Mouse (Mus musculus): ENCODE measurements around the gene Camk2d. TPM values are rescaled to one million over a fixed set of nuclear protein-coding genes. Genes with fewer than 3 reads are reported as not detected.
A peak's percentile ranks its signal among the peaks of the same experiment; 100 is the strongest.

Camk2d gene
- total and polyA plus RNA-seq, 3 experiments: 66.1 to 80.4 (median 77.3) TPM

GRCm38 (mm10) chr3:126661920-126662319, 65.8 kb downstream of the Camk2d start (continued):
- TF ChIP-seq GABPA (IDR thresholded peaks at IDR 0.05; ENCODE audit: insufficient replicate concordance, low read depth, low read length): no peak
- no peak for TF ChIP-seq TCF12 (IDR thresholded peaks at IDR 0.05; ENCODE audit: low read depth, low read length)
- 0 out of 2 replicates have a peak, but pooled peaks have one; percentile 45 for TF ChIP-seq MEF2A (IDR thresholded peaks at IDR 0.05; ENCODE audit: borderline replicate concordance, low read depth, low read length)
- TF ChIP-seq USF1 (IDR thresholded peaks at IDR 0.05; ENCODE audit: low read depth, low read length): no peak
- TF ChIP-seq UBTF (IDR thresholded peaks at IDR 0.05; ENCODE audit: low read depth, low read length): no peak
- no peak for TF ChIP-seq ZKSCAN1 (IDR thresholded peaks at IDR 0.05; ENCODE audit: borderline replicate concordance, low read depth, low read length)
- no peak; the same call in 1 of the 2 replicates for TF ChIP-seq RAD21 (IDR thresholded peaks at IDR 0.05; ENCODE audit: low read depth, low read length)
- peak; percentile 63 for TF ChIP-seq IRF4 (IDR thresholded peaks at IDR 0.05; ENCODE audit: low read depth, low read length)
- TF ChIP-seq RCOR1 (conservative IDR thresholded peaks at IDR 0.05; ENCODE audit: low read depth, low read length): no peak
- peak; percentile 54; the same call in 1 of the 2 replicates for TF ChIP-seq MAX (IDR thresholded peaks at IDR 0.05; ENCODE audit: low read length)
- TF ChIP-seq MYC (IDR thresholded peaks at IDR 0.05; ENCODE audit: low read depth, low read length): no peak

GRCm38 (mm10) chr3:126663436-126663835, 67.3 kb downstream of the Camk2d start:
- Histone ChIP-seq H3K9me3 (replicated peaks; ENCODE audit: low read length) (no peaks in the 10 kb centered on the region), H3K27me3 (replicated peaks) (no peaks in the 10 kb centered on the region), H3K79me2 (replicated peaks; ENCODE audit: control insufficient read depth, extremely low read depth, insufficient read depth, poor library complexity, severe bottlenecking) (peaks cover 76% of the 10 kb centered on the region), H3K4me2 (ENCODE audit: insufficient read depth, low read depth, poor library complexity, severe bottlenecking) (peak overlapping the region; percentile 88), H3K4me3 (replicated peaks in 1 of 3; ENCODE audit: low read depth in 2 of 3, low read length in 2 of 3, poor library complexity in 1 of 3) (peak overlapping the region; percentile 26 to 32 (median 29)), H3K27ac (ENCODE audit: insufficient read depth, low read depth) (peak overlapping the region; percentile 83), H3K4me1 (ENCODE audit: control insufficient read depth in 1 of 2, insufficient read depth in 2 of 2) (peaks cover 19 to 89% of the 10 kb centered on the region in 2 experiments), H3K9ac (ENCODE audit: insufficient read depth, low read depth) (peak overlapping the region; percentile 70), H3K36me3 (replicated peaks in 1 of 2; ENCODE audit: control insufficient read depth in 1 of 2, insufficient read depth in 1 of 2, low read length in 1 of 2) (peaks cover 3 to 7% of the 10 kb centered on the region in 2 experiments)
- no peak for TF ChIP-seq KAT2A (IDR thresholded peaks at IDR 0.05; ENCODE audit: insufficient replicate concordance, low read length)
- TF ChIP-seq NRF1 (IDR thresholded peaks at IDR 0.05; ENCODE audit: low read depth, low read length): no peak
- TF ChIP-seq MAX (IDR thresholded peaks at IDR 0.05; ENCODE audit: low read length): no peak
- TF ChIP-seq ETS1 (conservative IDR thresholded peaks at IDR 0.05; ENCODE audit: low read depth, low read length): peak; percentile 99
- no peak for TF ChIP-seq CHD1 (IDR thresholded peaks at IDR 0.05; ENCODE audit: low read depth, low read length)
- TF ChIP-seq MXI1 (IDR thresholded peaks at IDR 0.05; ENCODE audit: low read depth, low read length): no peak
- peak; percentile 76 for TF ChIP-seq BHLHE40 (IDR thresholded peaks at IDR 0.05; ENCODE audit: low read depth, low read length)
- no peak for TF ChIP-seq JUN (IDR thresholded peaks at IDR 0.05; ENCODE audit: insufficient read depth, low read depth, low read length)
- no peak for TF ChIP-seq PAX5 (IDR thresholded peaks at IDR 0.05; ENCODE audit: low read length)
- no peak for TF ChIP-seq CTCF (conservative IDR thresholded peaks at IDR 0.05 in 1 of 2, IDR thresholded peaks at IDR 0.05 in 1 of 2; ENCODE audit: low read depth in 2 of 2, low read length in 2 of 2)
- TF ChIP-seq RCOR1 (conservative IDR thresholded peaks at IDR 0.05; ENCODE audit: low read depth, low read length): no peak
- TF ChIP-seq SMC3 (IDR thresholded peaks at IDR 0.05; ENCODE audit: low read depth, low read length): no peak
- TF ChIP-seq MEF2A (IDR thresholded peaks at IDR 0.05; ENCODE audit: borderline replicate concordance, low read depth, low read length): no peak
- TF ChIP-seq MAZ (IDR thresholded peaks at IDR 0.05; ENCODE audit: low read depth, low read length): no peak
- no peak for TF ChIP-seq NELFE (IDR thresholded peaks at IDR 0.05; ENCODE audit: low read depth, low read length)
- TF ChIP-seq ZMIZ1 (IDR thresholded peaks at IDR 0.05; ENCODE audit: low read depth, low read length): no peak
- 0 out of 2 replicates have a peak, but pooled peaks have one; percentile 29 for TF ChIP-seq POLR2A (IDR thresholded peaks at IDR 0.05; ENCODE audit: low read depth, low read length)
- peak; percentile 17; the same call in 1 of the 2 replicates for TF ChIP-seq EP300 (IDR thresholded peaks at IDR 0.05; ENCODE audit: low read length)
- no peak for TF ChIP-seq POLR2AphosphoS2 (IDR thresholded peaks at IDR 0.05; ENCODE audit: low read depth, low read length)
- no peak for TF ChIP-seq TCF12 (IDR thresholded peaks at IDR 0.05; ENCODE audit: low read depth, low read length)
- no peak for TF ChIP-seq JUND (conservative IDR thresholded peaks at IDR 0.05; ENCODE audit: low read depth, low read length)
- no peak for TF ChIP-seq TBP (conservative IDR thresholded peaks at IDR 0.05; ENCODE audit: low read depth, low read length)
- no peak for TF ChIP-seq HCFC1 (IDR thresholded peaks at IDR 0.05; ENCODE audit: low read depth, low read length)
- TF ChIP-seq ZNF384 (IDR thresholded peaks at IDR 0.05; ENCODE audit: low read depth, low read length): no peak
- TF ChIP-seq ELF1 (IDR thresholded peaks at IDR 0.05; ENCODE audit: low read depth, low read length): no peak
- TF ChIP-seq GABPA (IDR thresholded peaks at IDR 0.05; ENCODE audit: insufficient replicate concordance, low read depth, low read length): no peak
- TF ChIP-seq SIN3A (IDR thresholded peaks at IDR 0.05; ENCODE audit: low read length): peak; percentile 81; the same call in 1 of the 2 replicates
- no peak for TF ChIP-seq UBTF (IDR thresholded peaks at IDR 0.05; ENCODE audit: low read depth, low read length)
- TF ChIP-seq CHD2 (IDR thresholded peaks at IDR 0.05; ENCODE audit: low read length): no peak
- dilution Hi-C loops (cut with MboI; ENCODE audit: extremely low pct_ligation_motif_present, extremely low pct_unique_long_range_greater_than_20kb, low sequenced_read_pairs): no loop called here
- in situ Hi-C loops (cut with MboI; ENCODE audit: low pct_ligation_motif_present, low pct_unique_long_range_greater_than_20kb, low sequenced_read_pairs): loop anchor here (5.0 kb wide), 1 partner anchor 66 kb away; the partner anchor contains the start of gene Camk2d
- DNase-seq (ENCODE audit: extremely low read depth): peak; percentile 76

Measured in CH12.LX (cell line).